ENCODE assay signal across 11 mouse cellular contexts in the genomic region with DNA sequence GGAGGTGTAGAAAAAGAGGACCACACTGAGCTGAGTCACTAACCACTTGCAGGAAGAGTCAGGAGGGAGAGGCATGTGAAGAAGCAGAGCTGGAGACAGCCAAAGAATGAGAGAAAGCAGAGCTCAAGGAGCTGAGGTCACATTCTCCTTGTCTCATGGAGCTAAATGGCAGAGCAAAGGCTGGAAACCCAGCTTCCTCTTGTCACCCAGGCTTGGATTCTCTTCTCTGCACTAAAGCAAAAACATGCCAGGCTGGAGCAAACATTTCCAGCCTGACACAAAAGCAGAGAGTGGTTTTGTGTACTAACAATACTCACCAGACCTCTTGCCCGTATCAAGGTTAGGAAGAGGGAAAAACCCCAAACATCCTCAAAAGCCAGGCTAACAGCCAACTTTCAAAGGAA.
A peak's percentile ranks its signal among the peaks of the same experiment; 100 is the strongest.
DNase-seq lines count a peak whose midpoint lies in the region; ATAC-seq lines count a peak whose summit lies in the region.
"Had no signal": no experiment of that assay in that cellular context is flagged by ENCODE, and none has a peak within 500 bp of the region (broad histone marks: within the 10 kb centered on the region; RNA-seq: fewer than 3 reads in every experiment).

No protein-coding gene starts in this region.

- no peak overlapping the region for H3K4me2 ChIP-seq in heart, embryonic 12.5 days
- no peak overlapping the region for H3K4me2 ChIP-seq in kidney, embryonic 16.5 days (replicated peaks; ENCODE audit: low read depth, low read length)
- H3K4me2 ChIP-seq: neural tube, embryonic 12.5 days had no signal

- no peak overlapping the region for H3K9ac ChIP-seq in heart, embryonic 12.5 days
- no peak overlapping the region for H3K9ac ChIP-seq in kidney, embryonic 16.5 days (replicated peaks; ENCODE audit: low read length)
- H3K9ac ChIP-seq: neural tube, embryonic 12.5 days had no signal

- peak; percentile 79 for ATAC-seq in heart, embryonic 12.5 days (ENCODE audit: insufficient number of reproducible peaks, low FRiP score)
- ATAC-seq in kidney, embryonic 16.5 days (ENCODE audit: low FRiP score, low TSS enrichment) = no peak

- peak overlapping the region; percentile 71 for H3K27ac ChIP-seq in heart, embryonic 12.5 days (ENCODE audit: poor library complexity, severe bottlenecking)
- peak overlapping the region; percentile 79 for H3K27ac ChIP-seq in kidney, embryonic 16.5 days (ENCODE audit: low read length)
- H3K27ac ChIP-seq: neural tube, embryonic 12.5 days had no signal

- 42% methylated on average over 1 of the region's 1 CpGs for WGBS in heart, embryonic 12.5 days
- 59% methylated on average over 1 of the region's 1 CpGs for WGBS in kidney, embryonic 16.5 days

- H3K4me3 ChIP-seq in heart, embryonic 12.5 days = no peak overlapping the region
- no peak overlapping the region for H3K4me3 ChIP-seq in kidney, embryonic 16.5 days (ENCODE audit: low read length)
- H3K4me3 ChIP-seq: neural tube, embryonic 12.5 days had no signal

- no peaks in the 10 kb centered on the region for H3K9me3 ChIP-seq in heart, embryonic 12.5 days (replicated peaks)
- H3K9me3 ChIP-seq in kidney, embryonic 16.5 days (ENCODE audit: low read length) = no peaks in the 10 kb centered on the region
- H3K9me3 ChIP-seq: neural tube, embryonic 12.5 days had no signal

- H3K4me1 ChIP-seq in heart, embryonic 12.5 days (replicated peaks) = no peaks in the 10 kb centered on the region
- no peaks in the 10 kb centered on the region for H3K4me1 ChIP-seq in kidney, embryonic 16.5 days (ENCODE audit: insufficient read depth, low read length)
- H3K4me1 ChIP-seq: neural tube, embryonic 12.5 days had no signal

- no peaks in the 10 kb centered on the region for H3K27me3 ChIP-seq in heart, embryonic 12.5 days (replicated peaks)
- no peaks in the 10 kb centered on the region for H3K27me3 ChIP-seq in kidney, embryonic 16.5 days (ENCODE audit: insufficient read depth, low read length)
- H3K27me3 ChIP-seq: neural tube, embryonic 12.5 days had no signal

- no peaks in the 10 kb centered on the region for H3K36me3 ChIP-seq in heart, embryonic 12.5 days
- no peaks in the 10 kb centered on the region for H3K36me3 ChIP-seq in kidney, embryonic 16.5 days (ENCODE audit: insufficient read depth, low read length)
- H3K36me3 ChIP-seq: neural tube, embryonic 12.5 days had no signal

- peak; percentile 7 for DNase-seq in kidney, adult 11 months
- no peak for DNase-seq in kidney, adult 18-20 months
- DNase-seq in lung, postnatal 36 days = peak; percentile 75
- no peak for DNase-seq in spleen, postnatal 14 days (ENCODE audit: low spot score in 2 of 2)
- DNase-seq in ovary, postnatal 10 days (ENCODE audit: low spot score) = no peak
- DNase-seq in cerebellum, adult 8-10 months = no peak
- DNase-seq: cerebellum, adult 9-10 months; spleen, adult 18-20 months had no signal

Comparison
In these comparisons a context has a peak if more than half of its experiments do, and no peak if none do; other contexts are left out.
1. DNase-seq: peak in kidney, adult 11 months (single experiment) and lung, postnatal 36 days (single experiment); none in kidney, adult 18-20 months (single experiment), spleen, postnatal 14 days (0 of 2), ovary, postnatal 10 days (single experiment) and cerebellum, adult 8-10 months (single experiment).